Mouse (Mus musculus) T-cell, adult 2 months (primary cell): ENCODE data around the gene Stat2.

Experiments
- DNase-seq: peaks from one replicate; pipeline ENCODE4 v3.0.0; 2022; ENCODE audit warnings: low spot score

Stat2 gene

GRCm38 (mm10) chr10:128340257-128340656 lies 69.9 kb downstream of the Stat2 start:
- peak; percentile 9 for DNase-seq
